Mouse (Mus musculus) cerebellum, adult (tissue): ENCODE data around the gene Cdkn1c.
A peak's percentile ranks its signal among the peaks of the same experiment; 100 is the strongest.

Source experiments
- ATAC-seq: cut with Nextera tagmentation; 2 replicates; pipeline ENCODE4 v1.9.2; 2017; ENCODE audit warnings: mild to moderate bottlenecking, moderate library complexity, mixed read lengths; ENCODE audit not compliant: insufficient number of reproducible peaks, low FRiP score, low TSS enrichment

Cdkn1c gene

DNA sequence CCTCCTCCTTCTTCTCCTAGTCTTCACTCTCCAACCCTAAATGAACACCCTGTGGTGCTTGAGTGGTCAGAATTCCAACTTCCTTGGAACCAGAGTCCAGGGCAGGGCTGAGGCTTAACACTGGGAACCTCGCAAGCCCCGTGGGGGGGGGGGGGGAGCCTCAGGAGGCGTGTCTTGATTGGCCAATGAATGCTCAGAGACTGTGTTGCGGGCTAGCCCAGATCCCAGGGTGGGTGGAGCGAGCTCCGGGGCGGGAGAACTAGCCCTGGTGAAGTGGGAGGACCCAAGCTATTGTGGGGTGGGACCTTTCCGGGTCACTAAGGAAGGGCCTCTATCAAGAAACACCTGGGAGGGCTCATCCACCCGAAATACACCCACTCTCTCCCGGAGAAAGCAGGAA, 14.0 kb upstream of the Cdkn1c start:
- ATAC-seq = no peak

DNA sequence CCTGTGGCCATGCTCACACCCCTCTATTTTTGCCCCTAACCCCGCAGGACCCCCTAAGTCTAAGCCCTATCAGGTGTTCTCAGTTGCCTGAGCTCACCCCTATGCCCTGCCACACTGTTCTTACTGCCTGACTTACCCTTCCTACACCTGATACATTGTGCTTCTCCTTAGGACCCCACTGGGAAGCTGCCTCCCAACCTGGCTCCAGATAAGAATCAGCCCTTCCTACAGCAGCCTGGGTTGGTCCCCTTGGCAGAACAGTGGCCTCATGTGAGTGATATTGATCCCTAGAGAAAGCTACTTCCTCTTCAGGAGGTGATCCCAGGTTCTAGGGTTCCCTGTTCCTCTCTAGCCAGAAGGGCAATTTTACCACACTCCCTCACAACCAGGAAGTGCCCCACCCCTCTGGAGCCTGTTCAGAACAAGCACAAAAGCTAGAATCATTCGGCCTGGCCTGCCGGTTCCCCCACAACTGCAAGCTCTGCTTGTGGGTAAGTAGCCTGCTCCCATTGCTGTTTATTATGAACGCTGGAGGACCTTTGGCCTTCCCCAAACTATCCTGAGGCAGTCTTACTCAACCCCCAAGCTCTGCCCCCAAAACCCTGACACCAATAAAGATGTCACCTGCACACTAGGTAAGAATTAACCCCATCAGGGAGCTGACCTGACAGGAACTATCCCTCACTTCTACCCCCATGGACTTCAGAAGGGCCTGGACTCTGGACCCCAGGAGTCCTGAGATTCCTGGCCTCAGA, 12.7 kb upstream of the Cdkn1c start, which contains the start of gene Slc22a18:
Gene Slc22a18, plus strand, starts transcription at position 390 of the 755 bp plus-strand sequence.
- ATAC-seq = no peak

DNA sequence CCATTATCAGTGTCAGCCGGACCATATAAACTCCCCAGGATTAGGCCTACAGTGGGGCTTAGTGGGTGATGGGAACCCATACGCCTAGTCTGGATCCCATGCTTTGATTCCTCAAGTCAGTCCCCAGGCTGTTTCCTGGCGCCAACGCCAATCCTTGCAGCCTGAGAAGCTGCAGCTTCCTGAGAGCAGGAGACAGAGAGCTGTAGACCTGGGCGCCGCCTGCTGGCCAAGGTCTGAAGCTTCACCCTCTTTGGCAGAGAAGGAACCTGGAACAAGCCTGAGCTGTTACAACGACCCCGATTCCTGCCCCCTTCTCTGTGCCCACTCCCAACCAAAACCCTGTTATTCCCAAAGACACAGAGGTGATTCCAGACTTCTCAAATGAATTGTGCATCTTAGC, 9.1 kb upstream of the Cdkn1c start:
- peak; percentile 53; the same call in 1 of the 2 replicates for ATAC-seq

DNA sequence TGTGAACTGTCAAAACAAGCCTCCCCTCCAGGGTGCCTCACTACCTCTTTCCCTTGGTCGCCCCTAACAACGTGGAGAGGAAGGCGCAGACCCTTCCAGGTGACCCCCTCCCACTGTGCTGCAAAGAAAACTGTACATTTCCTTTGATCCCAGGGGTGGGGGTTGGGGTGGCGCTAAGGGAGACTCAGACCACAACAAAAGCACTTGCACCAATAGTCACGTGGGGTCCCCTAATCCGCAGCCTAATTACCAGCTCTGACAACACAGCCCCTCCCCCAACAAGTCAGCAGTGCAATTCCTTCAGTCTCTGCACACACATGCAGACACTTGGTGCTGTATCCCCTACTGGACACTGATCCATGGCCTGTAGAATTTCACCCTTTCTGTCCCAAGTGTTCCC, 6.9 kb upstream of the Cdkn1c start:
- ATAC-seq = no peak

DNA sequence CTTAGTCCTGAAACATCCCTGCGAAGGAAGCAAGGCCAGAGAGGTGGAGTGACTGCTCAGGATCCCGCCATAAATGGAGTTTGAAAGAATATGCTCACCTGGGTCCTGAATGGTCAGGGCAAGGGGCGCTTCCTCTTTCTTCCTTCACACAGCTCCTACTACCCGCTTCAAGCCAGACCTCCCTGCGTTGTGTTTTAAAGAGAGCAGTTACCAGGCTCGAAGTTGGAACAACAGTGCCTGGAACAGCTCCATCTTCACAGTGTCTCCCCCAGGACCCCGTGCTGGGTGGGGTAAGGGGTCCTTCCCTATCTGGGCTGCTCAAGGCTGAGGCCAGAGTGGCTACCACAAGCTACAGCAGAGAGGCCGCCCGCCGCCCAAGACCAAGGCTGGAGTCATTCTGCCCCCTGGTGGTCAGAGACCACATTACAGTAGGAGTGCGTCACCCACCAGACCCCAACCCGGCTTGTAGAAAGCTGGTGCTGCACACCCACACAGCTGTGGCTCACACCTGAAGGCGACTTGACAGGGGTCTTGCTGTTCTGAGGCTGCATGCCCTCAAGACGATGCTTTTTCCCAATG, 5.3 kb upstream of the Cdkn1c start:
- ATAC-seq = peak; percentile 41; the same call in 1 of the 2 replicates

DNA sequence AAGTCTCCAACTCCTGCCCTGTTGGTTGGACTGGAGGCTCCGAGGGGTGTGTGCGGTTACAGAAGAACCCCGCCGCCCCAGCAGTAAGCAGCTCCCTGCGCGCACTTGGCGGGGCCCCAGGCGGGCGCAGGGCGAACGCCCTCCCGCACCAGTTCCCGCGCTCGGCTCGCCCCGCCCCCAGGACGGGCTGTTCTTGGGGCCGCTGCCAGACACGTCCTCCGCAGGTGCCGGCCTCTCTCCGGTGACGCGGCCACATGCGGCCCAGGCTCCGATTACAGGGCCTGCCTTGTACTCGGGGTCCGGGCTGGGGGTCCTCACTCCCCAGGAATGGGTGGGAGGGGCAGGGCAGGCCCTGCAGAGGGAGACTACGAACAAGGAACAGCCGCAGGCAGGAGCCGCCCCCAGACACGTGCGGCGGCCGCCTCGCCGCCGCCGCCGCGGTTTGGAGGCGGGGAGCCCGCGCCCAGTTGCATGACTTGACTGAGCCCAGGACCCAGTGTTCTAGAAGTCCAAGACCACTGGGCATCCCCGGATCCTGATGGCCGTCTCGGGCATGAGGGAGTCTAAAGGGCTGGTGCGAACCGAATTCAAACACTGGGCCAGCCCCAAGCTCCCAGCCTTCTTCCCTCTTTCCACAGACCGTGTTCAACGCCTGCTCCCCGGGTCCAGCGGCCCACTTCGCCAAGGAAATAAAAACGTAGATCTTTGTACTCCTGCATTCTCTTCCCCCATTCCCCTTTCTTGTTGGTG, 4.1 kb upstream of the Cdkn1c start:
- no peak for ATAC-seq

DNA sequence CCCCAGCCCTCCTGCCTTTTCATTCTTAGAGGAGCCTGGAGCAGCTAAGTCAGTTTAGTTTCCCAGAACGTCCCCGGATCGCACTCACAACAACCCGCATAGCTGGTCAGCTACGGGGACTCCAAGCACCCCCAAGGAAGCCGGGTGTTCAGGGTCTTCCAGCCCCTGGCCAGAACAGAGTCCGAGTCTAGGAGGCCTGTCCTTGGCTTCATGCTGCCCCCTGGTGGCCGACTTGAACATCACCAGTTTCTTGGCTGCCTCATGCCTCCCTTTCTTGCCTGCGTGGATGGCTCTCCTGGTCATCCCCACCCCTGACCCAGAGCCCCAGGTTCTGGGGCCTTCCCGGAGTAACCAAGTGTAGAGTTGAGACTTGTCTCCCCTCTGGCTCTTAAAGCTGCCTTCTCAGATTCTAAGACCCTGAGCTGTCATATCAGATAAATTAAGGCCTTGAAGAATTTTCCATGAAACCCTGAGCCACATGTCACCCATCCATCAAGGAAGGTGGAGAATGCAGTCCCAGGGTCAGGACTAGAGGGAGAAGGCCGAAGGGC, 3.1 kb upstream of the Cdkn1c start:
- no peak for ATAC-seq

DNA sequence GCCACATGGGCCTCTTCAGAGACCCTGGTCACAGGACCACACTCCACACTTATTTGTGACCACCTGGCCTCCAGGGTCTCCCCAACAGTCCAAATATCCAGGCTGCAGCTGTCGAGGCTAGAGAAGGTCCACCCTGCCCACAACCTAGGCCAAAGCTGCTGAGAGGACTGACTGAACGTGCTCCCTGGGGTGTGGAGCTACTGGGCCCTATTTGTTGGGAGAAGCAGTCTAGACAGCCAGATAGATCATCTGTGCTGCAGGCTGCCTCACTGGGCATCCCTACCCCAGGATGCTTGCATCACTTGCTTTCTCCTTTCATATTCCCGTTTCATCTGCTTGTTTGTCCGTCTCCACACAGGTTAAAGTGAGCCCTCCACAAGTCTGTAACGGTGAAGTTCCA, 1.7 kb upstream of the Cdkn1c start:
- no peak for ATAC-seq

DNA sequence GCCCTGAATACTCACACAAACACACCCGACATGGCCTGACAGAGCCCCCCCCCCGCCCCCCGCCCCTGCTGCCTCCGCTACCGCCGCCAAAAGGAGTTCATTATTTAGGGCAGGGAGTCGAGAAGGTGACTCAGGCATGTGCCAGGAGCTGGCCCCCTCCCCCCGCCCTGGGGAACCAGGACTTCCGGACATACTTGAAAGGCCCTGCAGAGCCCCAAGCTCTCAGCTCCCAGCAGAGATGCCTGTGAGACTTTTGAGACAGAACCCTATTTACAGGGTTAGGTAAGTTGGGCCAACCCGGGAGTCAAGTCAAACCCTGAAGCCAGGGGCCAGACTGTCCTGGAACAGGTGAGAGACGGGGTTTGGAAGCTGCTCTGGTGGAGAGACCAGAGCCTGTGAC, 1.1 kb upstream of the Cdkn1c start:
- ATAC-seq = no peak

DNA sequence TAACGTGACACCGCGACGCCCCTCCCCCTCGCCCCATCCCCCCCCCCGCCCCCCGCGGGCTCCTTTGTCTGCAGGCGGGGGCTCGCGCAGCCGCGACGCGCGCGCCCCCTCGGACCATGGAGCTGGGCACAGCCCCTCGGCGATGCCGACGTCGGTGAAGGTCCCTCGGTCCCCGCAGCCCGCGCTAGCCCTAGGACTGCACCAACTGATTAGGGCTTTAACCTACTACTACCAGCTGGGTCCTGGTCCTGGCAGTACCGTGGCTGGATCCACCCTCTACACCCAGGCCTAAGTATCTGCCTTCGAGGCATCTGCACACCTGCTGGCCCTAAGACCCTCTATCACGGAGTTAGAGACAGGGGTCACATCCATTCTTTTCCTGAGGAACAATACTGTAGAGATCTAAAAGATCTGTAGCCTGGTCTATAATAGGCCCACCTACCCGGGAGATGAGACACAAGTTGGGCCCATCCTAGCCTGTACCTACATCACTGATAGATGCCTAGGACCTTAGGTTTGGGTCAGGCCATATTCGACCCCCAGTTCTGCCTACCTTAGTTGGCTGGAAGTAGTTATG, 532 bp upstream of the Cdkn1c start:
- no peak for ATAC-seq

DNA sequence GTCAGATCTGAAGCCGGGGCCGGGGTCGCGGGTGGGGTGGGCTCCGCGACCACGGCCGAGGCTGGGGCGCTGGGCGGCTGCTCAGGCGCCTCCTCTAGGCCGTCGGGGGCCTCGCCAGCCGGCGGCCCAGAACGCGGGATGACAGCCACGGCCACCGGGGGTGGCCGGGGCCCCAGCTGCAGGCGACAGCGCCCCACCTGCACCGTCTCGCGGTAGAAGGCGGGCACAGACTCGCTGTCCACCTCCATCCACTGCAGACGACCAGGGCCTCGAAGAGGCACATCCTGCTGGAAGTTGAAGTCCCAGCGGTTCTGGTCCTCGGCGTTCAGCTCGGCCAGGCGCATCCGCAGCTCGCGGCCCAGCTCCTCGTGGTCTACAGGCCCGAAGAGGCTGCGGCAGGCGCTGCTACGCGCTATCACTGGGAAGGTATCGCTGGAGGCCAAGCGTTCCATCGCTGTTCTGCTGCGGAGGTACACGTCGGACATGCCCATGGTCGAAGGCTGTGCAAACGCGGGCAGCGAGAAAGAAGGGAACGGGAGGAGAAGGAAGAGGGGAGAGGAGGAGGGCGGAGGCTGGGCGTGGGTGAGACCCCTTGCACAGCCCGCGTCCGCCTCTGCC, 524 bp downstream of the Cdkn1c start:
- no peak for ATAC-seq

DNA sequence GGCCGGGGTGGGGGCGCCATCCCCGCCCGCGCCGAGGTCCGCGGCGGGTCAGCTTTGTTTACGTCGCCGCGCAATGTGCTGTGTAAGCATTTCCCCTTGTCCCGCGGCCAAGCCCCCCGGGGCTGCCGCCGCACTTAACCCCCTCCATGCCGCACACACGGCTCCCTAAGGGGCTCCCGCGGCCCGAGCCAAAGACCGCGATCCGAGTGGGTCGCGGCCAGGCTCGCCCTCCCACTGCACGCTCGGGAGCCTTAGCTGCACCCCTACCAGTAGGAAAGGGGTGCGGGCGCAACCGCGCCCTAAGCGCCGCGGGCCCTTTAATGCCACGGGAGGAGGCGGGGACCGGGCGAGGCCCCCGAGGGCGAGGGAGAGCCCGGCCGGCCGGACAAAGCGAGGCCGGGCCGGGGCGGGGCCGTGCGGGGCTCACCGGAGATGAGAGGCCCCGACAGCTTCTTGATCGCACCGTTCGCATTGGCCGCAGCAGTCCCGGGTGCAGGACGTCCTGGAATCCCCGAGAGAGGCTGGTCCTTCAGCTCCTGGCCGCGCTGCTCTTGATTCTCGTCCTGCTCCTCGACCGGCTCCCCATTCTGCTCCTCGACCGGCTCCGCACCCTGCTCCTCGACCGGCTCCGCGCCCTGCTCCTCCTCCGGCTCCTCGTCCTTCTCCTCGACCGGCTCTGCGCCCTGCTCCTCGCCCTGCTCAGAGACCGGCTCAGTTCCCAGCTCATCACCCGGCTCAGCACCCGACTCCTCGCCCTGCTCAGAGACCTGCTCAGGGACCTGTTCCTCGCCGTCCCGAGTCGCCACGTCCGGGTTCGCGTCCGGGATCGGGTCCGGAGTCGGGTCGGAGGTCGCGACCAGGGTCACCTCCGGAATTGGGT, 1.3 kb downstream of the Cdkn1c start:
- no peak for ATAC-seq

DNA sequence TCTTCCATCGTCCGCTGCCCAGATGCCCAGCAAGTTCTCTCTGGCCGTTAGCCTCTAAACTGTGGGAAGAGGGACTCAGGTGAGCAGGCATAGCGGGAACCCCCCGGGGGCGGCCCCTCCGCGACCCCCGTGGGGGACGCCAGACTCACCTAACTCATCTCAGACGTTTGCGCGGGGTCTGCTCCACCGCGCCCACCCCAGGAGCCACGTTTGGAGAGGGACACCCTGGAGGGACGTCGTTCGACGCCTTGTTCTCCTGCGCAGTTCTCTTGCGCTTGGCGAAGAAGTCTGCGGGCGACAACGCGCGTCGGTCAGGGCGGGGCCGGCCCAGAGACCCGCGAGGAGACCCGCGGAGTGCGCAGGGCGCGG, 1.9 kb downstream of the Cdkn1c start:
- no peak for ATAC-seq

DNA sequence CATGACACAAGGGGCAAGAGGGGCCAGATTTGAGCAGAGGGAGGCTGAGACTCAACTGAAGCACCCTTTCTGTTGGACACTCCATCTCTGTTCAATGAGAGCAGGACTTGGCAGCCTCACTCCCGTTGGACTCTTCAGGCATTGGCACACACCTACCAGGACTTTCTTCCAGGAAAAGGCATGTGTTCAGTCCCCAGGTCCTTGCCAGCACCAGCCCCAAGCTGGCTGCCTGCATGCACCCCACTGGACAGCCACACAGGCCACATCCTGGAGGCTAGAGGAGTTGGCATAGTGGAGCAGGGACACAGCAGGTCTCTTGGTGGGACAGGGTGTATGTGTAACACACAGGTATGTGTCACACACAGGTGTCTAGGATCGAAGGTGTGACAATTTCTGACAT, 13.7 kb downstream of the Cdkn1c start:
- ATAC-seq = peak; percentile 92

DNA sequence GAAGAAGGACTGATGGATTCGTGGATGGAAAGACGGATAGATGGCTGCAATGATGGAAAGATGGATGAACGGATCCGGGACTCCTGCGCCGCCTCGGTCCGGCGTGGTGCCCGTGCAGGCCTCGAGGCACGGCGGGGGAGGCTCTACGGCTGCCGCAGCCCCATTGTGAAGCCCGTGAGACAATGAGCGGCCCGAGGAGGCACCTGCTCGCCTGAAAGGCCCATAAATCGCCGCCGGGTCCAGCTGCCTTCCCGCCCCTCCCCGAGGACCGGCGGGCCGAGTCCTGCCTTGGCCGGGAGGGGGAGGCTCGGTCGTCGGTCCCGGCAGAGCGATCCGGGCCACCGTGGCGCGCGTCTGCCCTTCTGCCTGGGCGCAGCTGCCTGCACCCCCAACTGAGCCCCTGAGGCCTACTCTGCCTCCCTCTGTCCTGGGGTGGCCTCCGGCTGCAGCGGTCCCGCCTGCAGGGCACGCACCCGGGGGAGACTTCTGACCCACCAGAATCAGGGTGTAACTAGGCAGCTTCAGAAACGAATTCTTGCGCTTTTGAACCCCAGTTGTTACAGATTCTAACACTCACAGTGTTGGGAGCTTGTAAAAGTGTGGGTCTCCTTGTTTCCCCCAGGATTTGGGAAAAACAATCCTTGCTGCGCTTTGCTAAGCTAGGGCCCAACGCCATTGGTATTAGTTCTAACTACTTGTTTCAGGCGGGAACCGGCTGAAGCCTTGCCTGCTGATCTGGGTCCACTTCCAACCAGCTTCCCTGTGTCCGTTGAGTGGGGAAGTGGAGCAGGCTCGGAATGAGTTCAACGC, 15.0 kb downstream of the Cdkn1c start:
- ATAC-seq = no peak

DNA sequence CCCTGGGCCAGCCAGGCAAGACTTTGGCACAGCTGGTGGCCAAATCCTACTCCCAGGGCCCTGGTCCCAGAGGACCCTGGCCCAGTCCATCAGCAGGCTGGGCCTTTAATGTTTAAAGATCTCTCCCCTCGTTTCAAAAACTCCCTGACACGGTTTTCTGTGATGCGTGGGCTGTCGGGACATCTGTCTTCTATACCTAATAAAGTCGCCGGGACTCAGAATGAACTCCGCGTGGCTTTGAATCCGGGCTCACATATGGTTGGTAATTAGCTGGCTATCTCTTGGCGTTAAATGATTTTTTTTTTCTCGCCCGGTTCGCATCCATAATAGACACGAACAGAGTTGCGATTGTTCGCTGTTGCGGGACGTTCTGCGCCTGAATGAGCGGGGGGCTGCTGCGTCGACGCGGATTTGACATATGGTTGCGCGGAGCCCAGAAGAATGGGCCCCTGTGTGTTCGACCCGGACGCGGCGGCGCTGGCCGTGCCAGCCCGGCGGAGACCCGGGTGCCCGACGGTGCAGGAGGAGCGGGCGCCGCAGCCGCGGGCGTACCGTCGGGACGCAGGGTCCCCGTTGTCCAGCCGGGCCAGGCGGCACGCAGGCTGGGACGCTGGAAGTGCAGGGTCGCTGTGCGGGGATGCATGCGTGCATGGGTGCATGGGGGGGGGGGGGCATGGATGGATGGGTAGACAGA, 15.7 kb downstream of the Cdkn1c start:
- ATAC-seq = no peak

DNA sequence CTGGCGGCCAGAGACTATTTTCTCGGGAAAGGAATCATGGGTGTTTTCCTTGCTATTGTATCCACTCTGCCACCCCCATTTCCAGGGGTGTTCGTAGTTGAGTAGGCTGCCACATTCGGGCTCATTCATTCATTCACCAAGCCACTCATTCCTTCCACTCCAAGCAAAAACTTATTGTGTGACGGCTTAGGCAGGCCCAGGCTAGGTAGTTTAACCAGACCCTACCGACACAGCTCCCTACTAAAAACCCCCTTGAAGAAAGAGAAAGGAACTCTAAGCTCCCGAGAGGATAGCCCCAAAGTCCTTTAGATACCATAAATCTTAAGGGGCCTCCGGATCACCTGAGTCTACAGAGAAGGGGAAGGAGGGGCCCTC, 16.3 kb downstream of the Cdkn1c start:
- ATAC-seq = no peak

DNA sequence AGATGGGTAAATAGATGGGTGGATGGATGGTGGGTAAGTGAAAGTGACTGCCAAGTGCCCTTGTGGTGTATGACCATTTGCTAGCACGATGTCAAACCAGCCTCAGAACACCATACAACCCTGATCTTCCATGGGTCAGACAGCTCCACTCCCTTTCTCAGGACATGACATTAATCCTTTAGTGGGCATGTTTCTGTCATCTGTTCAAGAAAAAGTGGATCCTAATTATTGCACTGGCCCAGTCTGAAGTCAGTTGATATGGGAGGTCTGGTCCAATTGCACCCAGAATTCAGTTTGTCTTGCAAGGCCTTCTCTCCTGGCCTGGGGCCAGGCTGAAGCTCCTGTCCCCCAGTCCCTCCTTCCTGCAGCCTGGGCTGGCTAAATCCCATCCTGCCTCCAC, 21.9 kb downstream of the Cdkn1c start:
- ATAC-seq = no peak
